Mouse (Mus musculus): Measurements from ENCODE around the gene Gm47841. TPM values are rescaled to one million over a fixed set of nuclear protein-coding genes. Genes with fewer than 3 reads are reported as not detected.

Gm47841 gene
- total and polyA plus RNA-seq, 2 experiments, result not detected

- Histone ChIP-seq H3K9ac (ENCODE audit: low read depth, low read length) (no peak overlapping the region), H3K27ac (replicated peaks; ENCODE audit: insufficient read depth, low read depth, low read length) (no peak overlapping the region), H3K4me1 (ENCODE audit: control insufficient read depth, insufficient read depth, low read length) (no peaks in the 10 kb centered on the region), H3K4me3 (ENCODE audit: insufficient read depth, low read depth, low read length) (peak overlapping the region; percentile 12; the same call in 1 of the 2 replicates), H3K79me2 (ENCODE audit: control insufficient read depth, insufficient read depth, low read length) (no peaks in the 10 kb centered on the region), H3K27me3 (ENCODE audit: control insufficient read depth, insufficient read depth, low read length) (peaks cover 18% of the 10 kb centered on the region), H3K36me3 (ENCODE audit: control insufficient read depth, insufficient read depth, low read length) (no peaks in the 10 kb centered on the region)
- WGBS, result 5% methylated on average over 42 of the region's 43 CpGs
- TF ChIP-seq CTCF (IDR thresholded peaks at IDR 0.05; ENCODE audit: low read depth, low read length), result no peak
- no peak for TF ChIP-seq POLR2A (IDR thresholded peaks at IDR 0.05; ENCODE audit: extremely low read depth, insufficient read depth, low read length)
- DNase-seq (ENCODE audit: extremely low read depth, low read depth, low spot score), result no peak
Measured at GRCm38 (mm10) chr15:101046039-101046526, 1.1 kb downstream of the Gm47841 start.

DNA sequence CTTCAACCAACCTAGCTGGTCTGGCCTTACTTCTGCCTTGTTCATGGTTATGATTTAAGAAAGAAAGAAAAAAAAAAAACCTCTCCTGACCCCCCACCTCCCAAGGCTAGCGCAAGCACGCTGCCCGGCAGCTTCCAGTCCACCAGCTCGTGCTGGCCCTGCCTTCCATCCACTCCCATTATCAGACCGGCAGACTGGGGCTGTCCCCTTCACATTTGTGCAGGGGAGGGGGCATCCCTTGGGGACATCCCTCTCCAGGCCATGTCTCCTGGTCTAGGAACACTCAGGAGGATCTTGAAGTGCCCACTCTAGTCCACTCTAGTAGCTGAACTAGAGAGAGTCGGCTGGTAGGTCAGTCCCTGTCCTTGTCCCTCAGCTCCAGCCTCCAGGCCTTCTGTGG, 2.7 kb downstream of the Gm47841 start:
- TF ChIP-seq POLR2A (IDR thresholded peaks at IDR 0.05; ENCODE audit: extremely low read depth, insufficient read depth, low read length), result no peak
- no peak for TF ChIP-seq CTCF (IDR thresholded peaks at IDR 0.05; ENCODE audit: low read depth, low read length)
- Histone ChIP-seq H3K4me3 (ENCODE audit: insufficient read depth, low read depth, low read length) (no peak overlapping the region), H3K36me3 (ENCODE audit: control insufficient read depth, insufficient read depth, low read length) (no peaks in the 10 kb centered on the region), H3K27ac (replicated peaks; ENCODE audit: insufficient read depth, low read depth, low read length) (no peak overlapping the region), H3K4me1 (ENCODE audit: control insufficient read depth, insufficient read depth, low read length) (no peaks in the 10 kb centered on the region), H3K27me3 (ENCODE audit: control insufficient read depth, insufficient read depth, low read length) (peaks cover 20% of the 10 kb centered on the region), H3K79me2 (ENCODE audit: control insufficient read depth, insufficient read depth, low read length) (no peaks in the 10 kb centered on the region), H3K9ac (ENCODE audit: low read depth, low read length) (no peak overlapping the region)
- no peak for DNase-seq (ENCODE audit: extremely low read depth, low read depth, low spot score)
- WGBS, result 58% methylated on average over 6 of the region's 6 CpGs

DNA sequence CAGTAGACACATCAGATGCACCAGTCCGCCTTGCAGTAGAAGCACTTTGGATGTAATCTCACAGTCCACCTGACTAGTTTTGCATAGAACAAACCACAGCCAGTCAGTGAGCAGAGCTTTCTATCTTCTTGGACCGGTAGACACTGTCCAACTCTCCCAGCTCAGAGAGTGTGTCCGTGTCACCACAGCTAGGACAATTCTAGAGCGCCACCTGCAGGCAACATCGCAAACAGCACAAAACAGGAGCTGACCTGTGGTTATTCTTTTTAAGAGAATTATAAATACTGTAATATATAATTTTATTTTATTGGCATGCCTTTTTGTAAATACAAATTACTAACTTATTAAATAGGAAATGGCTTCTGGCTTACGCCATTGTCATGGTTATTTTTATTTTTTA, 4.6 kb downstream of the Gm47841 start:
- Histone ChIP-seq H3K27me3 (ENCODE audit: control insufficient read depth, insufficient read depth, low read length) (peaks cover 22% of the 10 kb centered on the region), H3K36me3 (ENCODE audit: control insufficient read depth, insufficient read depth, low read length) (no peaks in the 10 kb centered on the region), H3K27ac (replicated peaks; ENCODE audit: insufficient read depth, low read depth, low read length) (no peak overlapping the region), H3K4me1 (ENCODE audit: control insufficient read depth, insufficient read depth, low read length) (no peaks in the 10 kb centered on the region), H3K79me2 (ENCODE audit: control insufficient read depth, insufficient read depth, low read length) (no peaks in the 10 kb centered on the region), H3K9ac (ENCODE audit: low read depth, low read length) (no peak overlapping the region), H3K4me3 (ENCODE audit: insufficient read depth, low read depth, low read length) (no peak overlapping the region)
- DNase-seq (ENCODE audit: extremely low read depth, low read depth, low spot score), result peak; percentile 28
- no peak for TF ChIP-seq POLR2A (IDR thresholded peaks at IDR 0.05; ENCODE audit: extremely low read depth, insufficient read depth, low read length)
- peak; percentile 82 for TF ChIP-seq CTCF (IDR thresholded peaks at IDR 0.05; ENCODE audit: low read depth, low read length)
- 27% methylated on average over 6 of the region's 6 CpGs for WGBS

DNA sequence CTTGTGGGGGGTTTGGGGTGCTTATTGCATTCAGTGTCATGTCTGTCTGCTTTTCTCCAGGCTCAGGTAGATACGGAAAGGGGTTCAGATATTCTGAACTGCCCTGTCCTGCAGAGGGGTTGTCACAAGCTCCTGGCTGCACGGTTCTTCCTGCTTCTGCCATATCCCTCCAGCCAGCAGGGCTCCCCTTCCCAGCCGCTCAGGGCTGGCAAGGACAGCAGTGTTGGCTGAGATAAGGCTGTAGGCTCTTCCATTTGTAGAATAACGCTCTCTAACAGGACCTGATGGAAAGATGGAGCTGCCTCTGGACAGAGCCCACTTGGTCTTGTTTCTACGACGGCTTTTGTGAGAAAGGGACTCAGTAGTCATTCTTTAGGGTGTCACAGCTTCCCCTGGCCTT, 5.2 kb downstream of the Gm47841 start:
- no peak overlapping the region for H3K9ac ChIP-seq (ENCODE audit: low read depth, low read length)
- TF ChIP-seq POLR2A (IDR thresholded peaks at IDR 0.05; ENCODE audit: extremely low read depth, insufficient read depth, low read length) (no peak), CTCF (IDR thresholded peaks at IDR 0.05; ENCODE audit: low read depth, low read length) (no peak)
- no peak overlapping the region for H3K27ac ChIP-seq (replicated peaks; ENCODE audit: insufficient read depth, low read depth, low read length)
- no peaks in the 10 kb centered on the region for H3K79me2 ChIP-seq (ENCODE audit: control insufficient read depth, insufficient read depth, low read length)
- no peaks in the 10 kb centered on the region for H3K4me1 ChIP-seq (ENCODE audit: control insufficient read depth, insufficient read depth, low read length)
- no peaks in the 10 kb centered on the region for H3K36me3 ChIP-seq (ENCODE audit: control insufficient read depth, insufficient read depth, low read length)
- DNase-seq (ENCODE audit: extremely low read depth, low read depth, low spot score), result no peak
- H3K27me3 ChIP-seq (ENCODE audit: control insufficient read depth, insufficient read depth, low read length), result peaks cover 19% of the 10 kb centered on the region
- 52% methylated on average over 6 of the region's 6 CpGs for WGBS
- no peak overlapping the region for H3K4me3 ChIP-seq (ENCODE audit: insufficient read depth, low read depth, low read length)

DNA sequence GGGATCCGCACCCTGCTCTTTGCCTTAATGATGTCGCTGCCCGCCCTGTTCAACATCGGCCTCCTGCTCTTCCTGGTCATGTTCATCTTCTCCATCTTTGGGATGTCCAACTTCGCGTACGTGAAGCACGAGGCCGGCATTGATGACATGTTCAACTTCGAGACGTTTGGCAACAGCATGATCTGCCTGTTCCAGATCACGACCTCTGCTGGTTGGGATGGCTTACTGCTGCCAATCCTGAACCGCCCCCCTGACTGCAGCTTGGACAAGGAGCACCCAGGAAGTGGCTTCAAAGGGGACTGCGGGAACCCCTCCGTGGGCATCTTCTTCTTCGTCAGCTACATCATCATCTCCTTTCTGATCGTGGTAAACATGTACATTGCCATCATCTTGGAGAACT, 7.5 kb downstream of the Gm47841 start:
- H3K4me1 ChIP-seq (ENCODE audit: control insufficient read depth, insufficient read depth, low read length), result no peaks in the 10 kb centered on the region
- H3K9ac ChIP-seq (ENCODE audit: low read depth, low read length), result no peak overlapping the region
- H3K36me3 ChIP-seq (ENCODE audit: control insufficient read depth, insufficient read depth, low read length), result no peaks in the 10 kb centered on the region
- WGBS, result 33% methylated on average over 17 of the region's 17 CpGs
- DNase-seq (ENCODE audit: extremely low read depth, low read depth, low spot score), result no peak
- TF ChIP-seq POLR2A (IDR thresholded peaks at IDR 0.05; ENCODE audit: extremely low read depth, insufficient read depth, low read length) (no peak), CTCF (IDR thresholded peaks at IDR 0.05; ENCODE audit: low read depth, low read length) (peak; percentile 48)
- peaks cover 8% of the 10 kb centered on the region for H3K27me3 ChIP-seq (ENCODE audit: control insufficient read depth, insufficient read depth, low read length)
- no peaks in the 10 kb centered on the region for H3K79me2 ChIP-seq (ENCODE audit: control insufficient read depth, insufficient read depth, low read length)
- H3K4me3 ChIP-seq (ENCODE audit: insufficient read depth, low read depth, low read length), result no peak overlapping the region
- no peak overlapping the region for H3K27ac ChIP-seq (replicated peaks; ENCODE audit: insufficient read depth, low read depth, low read length)

DNA sequence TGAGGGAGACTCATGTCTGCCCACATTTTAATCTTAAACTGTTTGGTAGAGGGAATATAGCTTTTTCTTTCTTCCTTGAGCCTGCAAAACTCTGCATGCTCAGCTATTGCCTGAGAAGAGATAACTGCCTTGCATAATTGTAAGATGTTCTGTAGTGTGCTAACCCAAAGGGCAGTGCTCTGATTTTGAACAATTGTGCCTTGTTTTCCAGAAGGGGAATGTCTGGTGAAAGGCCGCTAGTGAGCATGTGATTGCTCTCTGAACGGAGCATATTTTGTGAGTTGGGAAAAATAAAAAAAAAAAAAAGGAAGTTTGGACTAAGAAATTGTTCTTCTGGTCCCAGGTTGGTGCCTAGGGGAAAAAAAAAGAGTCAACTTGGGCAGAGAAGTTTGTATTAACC, 18.2 kb downstream of the Gm47841 start:
- no peak overlapping the region for H3K9ac ChIP-seq (ENCODE audit: low read depth, low read length)
- no peak overlapping the region for H3K27ac ChIP-seq (replicated peaks; ENCODE audit: insufficient read depth, low read depth, low read length)
- H3K4me1 ChIP-seq (ENCODE audit: control insufficient read depth, insufficient read depth, low read length), result no peaks in the 10 kb centered on the region
- no peak for TF ChIP-seq CTCF (IDR thresholded peaks at IDR 0.05; ENCODE audit: low read depth, low read length)
- WGBS, result 71% methylated on average over 2 of the region's 2 CpGs
- no peaks in the 10 kb centered on the region for H3K79me2 ChIP-seq (ENCODE audit: control insufficient read depth, insufficient read depth, low read length)
- DNase-seq (ENCODE audit: extremely low read depth, low read depth, low spot score), result no peak
- no peaks in the 10 kb centered on the region for H3K27me3 ChIP-seq (ENCODE audit: control insufficient read depth, insufficient read depth, low read length)
- no peak overlapping the region for H3K4me3 ChIP-seq (ENCODE audit: insufficient read depth, low read depth, low read length)
- H3K36me3 ChIP-seq (ENCODE audit: control insufficient read depth, insufficient read depth, low read length), result no peaks in the 10 kb centered on the region
